Mouse (Mus musculus) CD4-positive, CD25-positive, alpha-beta regulatory T cell, adult 2 months (primary cell): ENCODE results near the gene Tmem117.

Experiments
- DNase-seq: peaks from one replicate; pipeline ENCODE4 v3.0.0-alpha.2; 2012; ENCODE audit warnings: low read depth, low spot score

Gene Tmem117

DNA sequence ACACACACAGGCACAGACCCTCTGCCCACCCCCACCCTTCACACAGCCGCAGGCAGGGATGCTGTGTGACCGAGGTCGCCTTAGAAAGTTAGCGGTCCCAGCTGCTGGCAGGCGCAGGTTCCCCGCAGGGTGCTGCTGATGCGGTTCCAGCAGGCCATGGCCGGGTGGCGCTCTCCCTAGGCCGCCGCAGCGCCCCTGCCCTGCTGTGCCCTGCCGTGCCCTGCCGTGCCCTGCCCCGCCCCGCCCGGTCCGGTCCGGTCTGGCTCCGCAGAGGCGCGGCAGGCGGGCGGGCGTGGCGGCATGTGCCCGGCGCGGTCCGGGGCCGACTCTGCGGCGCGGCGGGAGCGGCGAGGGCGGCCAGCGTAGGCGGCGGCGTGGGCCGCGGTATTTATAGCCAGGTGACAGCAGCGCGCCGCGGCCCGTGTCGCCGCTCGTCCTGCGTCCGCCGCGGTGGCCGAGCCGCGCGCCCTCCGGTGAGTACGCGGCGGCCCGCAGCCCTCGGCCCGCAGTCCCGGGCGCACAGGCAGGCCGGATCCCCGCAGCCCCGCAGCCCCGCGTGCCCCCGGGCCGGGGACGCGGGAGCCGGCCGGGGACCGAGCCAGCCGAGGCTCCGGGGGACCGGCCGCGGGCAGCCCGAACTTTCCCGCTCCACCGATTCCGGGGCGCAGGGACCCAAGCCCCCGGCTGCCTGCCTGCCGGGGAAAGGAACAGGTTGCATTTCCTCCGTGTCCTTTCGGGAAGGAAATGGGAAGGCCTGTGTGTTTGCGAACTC is at the start of gene Tmem117:
Gene Tmem117 (plus strand): TSS at position 403 of the 772 bp plus-strand sequence.
- DNase-seq, result peak; percentile 3

DNA sequence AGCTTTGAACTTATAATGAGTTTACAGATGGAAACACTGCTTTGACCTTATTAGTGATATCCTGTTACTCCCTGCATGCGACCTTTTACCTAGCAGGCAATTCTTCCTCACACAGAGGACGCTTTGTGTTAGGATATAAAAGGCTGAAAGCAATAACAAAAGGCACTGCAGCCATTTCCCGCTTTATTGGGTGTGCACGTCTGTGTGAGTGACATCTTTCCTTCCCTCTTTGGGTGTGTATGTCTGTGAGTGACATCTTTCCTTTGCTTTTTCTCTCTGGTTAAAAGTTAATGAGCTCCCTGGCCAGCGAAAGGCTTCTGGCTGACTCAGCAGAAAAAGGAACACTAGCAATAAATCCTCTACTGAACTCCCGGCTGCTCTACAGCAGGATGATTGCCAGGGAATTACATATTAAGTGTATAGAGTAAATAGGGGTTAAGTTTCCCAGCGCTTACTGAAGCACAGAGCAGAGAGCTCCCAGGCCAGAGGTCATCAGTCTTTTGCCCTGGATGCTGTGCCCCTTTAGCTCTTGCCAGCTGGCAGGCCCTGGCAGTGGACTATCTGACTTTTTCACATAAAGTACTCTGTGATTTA is 46.9 kb upstream of the Tmem117 start:
- DNase-seq, result no peak

DNA sequence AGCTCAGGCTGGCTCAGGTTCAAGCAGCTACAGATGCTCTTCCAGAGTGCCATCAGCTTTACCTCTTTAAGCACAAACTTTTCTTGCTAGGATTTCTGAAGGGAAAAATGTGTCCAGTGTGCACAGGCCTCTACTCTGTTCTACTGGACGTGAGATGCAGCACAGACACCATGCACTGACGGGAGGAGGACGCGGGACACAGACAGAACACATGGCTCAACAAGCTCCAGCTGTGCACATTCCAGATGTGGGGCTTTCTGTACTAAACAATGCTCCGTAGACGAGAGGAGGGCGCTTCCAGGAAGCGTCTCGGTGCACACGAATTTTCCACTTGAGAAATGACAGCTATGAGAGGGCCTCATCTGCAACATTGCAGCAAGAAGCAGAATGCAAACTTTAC is 45.9 kb upstream of the Tmem117 start:
- no peak for DNase-seq

DNA sequence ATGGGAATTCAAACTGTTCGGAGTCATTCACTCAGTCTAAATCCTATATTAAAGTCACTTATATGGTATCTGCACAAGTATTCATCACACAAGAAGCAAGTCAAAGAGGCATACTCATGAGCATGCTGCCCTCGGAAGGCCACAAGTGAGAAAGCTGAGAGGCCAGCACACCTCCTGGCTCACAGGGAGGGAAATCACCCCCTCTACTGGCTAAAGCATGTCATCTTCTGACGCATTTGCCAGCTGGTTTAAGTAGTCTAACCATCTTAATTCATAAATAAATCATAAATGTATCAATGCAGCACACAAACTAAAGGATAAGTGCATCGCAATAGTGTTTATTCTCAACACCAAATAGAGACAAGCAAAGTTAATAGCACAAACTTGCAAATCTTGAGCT is 44.3 kb upstream of the Tmem117 start:
- DNase-seq, result peak; percentile 33

DNA sequence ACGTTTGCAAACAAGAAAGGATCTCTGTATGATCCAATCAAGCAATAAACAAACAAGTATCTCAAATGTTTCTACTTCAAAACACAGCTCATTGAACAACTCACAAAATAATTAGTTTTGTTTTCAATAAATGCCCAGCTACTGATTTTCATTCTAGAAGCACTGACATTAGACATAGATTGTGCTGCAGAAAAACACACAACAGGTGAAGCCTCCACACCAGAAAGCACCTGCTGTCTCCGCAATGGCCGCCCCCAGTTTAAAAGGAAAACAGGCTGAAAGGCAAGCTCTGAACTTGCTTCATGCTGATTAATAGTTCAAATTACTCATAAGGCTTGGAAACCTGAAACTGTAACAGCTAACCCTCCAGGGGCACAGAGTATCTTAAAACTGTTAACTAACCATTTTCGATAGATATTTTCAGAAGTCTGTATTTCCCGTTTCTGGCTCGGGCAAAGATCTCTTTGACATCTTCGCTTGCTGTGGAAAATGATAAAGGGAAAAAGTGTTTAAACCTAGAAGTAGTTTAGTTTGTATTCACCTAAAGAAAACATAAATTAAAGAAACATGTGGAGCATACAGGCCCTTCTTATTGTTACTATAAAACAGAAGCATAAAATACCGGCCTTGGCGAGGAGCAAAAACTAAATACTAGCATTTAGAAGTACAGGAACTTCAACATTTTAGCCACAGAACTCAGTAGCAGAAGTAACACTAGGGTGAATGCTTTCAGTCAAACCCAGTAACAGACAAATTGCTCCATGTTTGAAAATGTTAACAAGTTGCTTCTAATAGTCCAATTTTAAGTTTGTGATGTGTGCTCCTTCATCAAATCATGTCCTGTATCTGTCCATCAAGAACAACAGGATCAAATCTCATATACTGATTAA is 41.0 kb upstream of the Tmem117 start:
- DNase-seq, result no peak

DNA sequence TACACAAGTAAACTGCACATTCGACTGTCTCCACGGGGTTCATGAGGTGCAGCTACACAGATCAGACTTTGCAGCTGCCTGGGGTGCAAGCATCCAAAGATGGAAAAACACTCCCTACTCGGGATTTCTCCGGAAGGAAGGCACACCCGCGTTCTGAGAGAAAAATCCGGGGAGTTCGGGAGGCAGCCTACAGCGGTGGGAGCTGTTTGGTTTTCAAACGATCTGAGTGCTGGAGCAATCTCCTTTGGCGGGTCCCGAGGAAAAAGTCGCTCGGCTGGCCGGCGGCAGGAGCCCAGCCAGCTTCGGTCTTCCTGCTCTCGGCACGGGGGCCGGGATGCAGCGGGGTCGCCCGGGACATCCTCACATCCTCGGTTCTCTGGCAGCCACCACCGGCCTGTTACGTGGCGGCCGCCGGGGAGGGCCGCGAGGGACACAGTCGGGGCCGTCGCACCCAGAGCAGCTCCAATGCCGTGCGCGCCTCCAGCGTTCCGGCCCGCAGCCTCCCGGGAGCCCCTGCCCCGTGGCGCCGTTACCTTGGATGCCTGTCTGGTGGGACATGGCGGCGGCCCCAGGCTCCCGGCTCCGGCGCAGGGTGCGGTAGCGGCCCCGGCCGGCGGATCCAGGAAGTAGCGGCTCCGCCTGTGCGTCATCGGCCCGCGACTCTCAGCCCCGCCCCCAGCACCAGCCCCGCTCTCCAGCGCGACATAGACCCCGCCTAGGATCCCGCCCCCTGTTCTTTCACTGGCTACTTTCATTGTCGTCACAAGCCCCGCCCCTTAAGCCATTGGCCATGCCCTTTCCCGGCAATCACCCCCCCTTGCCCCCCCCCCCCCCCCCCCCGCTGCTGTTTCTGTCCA is 39.6 kb upstream of the Tmem117 start, which contains the start of gene Twf1:
Gene Twf1 (minus strand): TSS at position 671 of the 857 bp plus-strand sequence.
- DNase-seq, result peak; percentile 99

DNA sequence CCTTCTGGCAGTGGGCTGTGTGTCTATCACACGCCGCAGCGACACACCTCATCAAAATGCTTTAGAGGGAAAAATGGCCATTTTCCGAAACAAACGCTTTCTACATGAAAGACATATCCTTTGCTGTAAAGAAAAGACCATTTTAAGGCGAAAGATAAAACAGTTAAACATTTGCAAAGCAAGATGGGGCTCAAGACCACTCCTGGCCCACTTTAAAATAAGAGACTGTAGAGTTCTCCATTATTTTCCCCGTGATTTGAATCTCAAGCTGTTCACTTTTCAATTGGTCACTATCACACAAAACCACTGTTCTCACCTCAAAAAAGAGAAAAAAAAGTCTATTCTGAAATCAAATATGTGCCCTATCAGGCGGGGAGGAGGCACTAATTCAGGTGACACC is 38.9 kb upstream of the Tmem117 start:
- DNase-seq, result no peak

DNA sequence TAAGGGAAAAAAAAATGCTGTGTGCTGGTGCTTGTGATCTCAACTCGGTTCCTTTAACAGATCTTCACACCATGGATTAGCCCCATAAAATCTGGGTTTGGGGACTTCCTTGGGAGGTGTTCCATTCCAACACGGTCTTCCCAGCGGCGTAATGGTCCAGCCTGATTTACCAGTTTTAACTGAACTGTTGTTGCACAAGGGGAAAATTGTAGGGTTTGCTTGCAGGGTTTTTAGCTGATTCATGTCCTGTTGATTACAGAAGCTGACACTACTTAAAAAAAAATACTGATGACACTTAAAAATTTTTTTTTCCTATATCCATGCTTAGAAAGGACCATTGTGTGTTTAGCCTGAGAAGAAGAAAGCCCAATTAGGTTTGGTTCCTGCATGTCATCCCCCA is 37.7 kb upstream of the Tmem117 start:
- no peak for DNase-seq

DNA sequence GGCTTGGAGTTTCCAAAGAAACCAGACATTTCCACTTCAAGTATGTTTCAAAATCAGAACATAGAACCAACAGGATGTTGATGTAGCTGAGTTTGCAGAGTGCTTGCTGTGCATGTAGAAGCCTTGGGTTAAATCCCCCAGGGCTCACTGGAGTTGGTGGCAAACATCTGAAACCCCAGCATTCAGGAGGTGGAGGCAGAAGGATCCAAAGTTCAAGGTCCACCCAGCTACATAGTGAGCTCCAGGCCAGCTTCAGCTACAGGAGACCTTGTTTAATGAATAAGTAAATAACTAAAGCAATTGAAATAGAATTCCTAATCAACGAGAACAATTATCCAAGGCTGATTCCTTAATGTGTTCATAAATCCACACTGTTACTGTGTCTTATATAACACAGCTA is 35.4 kb upstream of the Tmem117 start:
- no peak for DNase-seq

DNA sequence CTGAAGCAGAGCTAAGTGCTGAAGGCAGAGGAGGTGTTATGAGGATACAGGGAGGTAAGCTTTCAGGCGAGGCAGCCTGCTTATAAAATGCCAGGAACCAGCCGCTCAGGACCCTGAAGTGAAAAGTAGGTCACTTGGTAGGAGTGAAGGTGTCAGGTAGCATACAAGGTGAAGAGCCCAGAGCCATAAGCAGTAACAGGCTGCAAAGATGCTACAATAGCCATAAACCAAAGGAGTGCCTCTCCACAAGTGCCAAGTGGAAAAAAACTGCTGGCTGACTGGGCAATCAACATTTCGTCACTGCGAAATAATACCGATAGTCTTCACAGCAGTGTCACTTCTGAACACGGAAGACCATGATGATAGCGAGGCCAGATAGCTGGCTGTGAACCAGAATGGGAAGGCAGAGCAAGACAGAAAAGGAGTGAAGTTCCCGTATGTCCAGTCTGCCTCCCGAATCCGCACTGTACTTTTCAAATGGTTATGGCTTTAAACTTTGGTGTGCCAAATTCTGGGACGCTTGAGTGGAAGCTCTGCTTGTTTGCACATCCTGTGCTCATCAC is 28.8 kb upstream of the Tmem117 start:
- no peak for DNase-seq

DNA sequence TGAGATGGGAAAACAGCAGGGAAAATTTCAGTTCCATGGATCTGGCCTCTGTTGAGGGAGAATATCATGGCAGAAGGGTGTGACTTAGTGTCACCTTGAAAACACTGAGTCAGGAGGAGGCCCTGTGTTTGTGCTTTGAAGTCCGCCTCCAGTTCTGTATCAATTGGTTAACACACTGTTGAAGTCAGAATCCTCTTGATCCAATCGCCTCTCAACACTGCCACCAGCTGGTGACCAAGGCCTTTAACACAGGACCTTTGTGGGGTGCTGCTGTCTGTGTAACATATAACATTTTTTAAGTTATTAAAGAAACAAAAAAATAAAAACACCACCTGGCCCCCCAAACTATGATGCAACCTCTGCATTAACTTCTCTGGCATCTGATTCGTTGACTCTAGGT is 27.7 kb upstream of the Tmem117 start:
- DNase-seq, result peak; percentile 82

DNA sequence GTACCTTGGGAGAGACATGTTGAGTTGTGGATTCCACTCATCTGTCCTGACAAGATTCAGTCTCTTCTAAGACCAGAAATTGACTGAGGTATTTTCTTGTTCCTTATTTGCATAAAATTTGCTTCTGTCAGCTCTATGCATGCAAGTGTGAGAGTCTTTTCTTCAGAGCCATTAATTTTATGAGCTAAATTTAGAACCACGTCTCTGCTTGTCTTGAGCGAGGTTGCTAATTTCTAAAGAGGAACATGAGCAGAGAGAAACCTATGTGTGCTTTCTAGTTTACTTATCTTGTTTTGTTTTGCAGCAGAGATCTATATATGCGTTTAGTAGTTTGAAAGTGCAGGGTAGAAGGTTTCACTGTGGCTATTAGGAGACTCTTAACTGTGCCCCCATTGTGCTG is 26.6 kb upstream of the Tmem117 start:
- DNase-seq, result no peak

DNA sequence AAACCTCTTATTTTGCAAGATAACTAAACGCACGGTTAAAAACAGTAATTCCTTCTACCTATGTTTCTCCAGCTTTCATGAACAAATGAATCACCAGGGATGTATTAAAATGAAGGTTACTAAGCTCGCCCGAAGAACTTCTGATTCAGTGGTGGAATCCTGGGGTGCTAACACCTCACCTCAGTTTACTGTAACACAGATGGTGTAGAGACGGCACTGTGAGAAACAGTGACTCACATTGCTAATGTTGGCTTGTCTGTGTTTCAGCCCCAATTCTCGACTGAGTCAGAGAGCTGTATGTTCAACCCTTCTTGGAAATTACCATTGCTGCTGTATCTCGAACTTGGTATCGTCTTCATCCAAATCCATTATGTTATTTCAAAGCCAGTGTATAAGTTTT is 21.3 kb upstream of the Tmem117 start:
- no peak for DNase-seq

DNA sequence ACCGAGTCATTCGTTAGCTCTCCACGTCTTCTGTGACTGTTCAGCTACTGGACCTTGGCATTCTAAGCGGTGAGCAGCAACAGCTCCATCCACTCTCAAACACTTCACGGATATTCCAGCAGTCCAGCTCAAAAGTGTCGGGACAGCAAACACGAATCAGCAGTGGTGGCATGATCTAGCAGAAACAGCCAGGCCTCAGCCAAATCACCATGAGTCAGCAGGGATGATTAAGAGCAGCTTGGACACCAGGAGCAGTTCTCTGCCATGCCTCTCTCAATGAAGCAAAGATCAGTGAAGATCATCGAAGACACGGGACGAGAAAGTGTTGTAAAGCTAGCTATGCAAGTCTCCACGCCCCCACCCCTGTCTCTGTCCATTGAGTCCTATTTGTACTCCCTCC is 13.0 kb upstream of the Tmem117 start:
- DNase-seq, result no peak

DNA sequence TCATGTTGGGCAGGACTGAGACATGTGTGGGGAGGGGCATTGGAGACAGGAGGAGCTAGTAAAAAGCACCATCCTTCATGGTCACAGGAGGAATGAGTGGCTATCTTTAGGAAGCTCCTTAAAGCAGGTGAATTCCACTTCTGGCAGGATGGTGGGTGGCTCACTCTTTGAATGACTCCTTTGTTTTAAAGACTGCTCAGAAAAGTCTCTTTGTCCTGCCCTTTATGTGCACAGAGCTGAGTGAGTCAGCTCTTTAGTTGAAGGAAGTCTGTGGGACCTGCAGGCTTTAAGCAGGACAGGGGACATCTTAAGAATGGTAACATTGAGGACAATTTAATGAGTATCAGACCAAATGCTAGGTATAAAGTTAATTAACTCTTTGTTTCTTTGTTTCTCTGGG is 8.1 kb upstream of the Tmem117 start:
- DNase-seq, result no peak

DNA sequence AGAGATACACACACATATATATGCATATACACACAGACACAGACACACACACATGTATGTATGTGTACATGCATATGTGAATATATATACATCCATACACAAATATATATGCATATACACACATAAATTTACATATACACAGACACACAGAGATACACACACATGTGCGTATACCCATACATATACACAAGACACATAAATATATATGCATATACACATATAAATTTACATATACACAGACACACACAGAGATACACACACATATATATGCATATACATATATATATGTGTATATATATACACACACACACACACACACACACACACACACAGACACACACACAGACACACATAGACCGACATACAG is 586 bp upstream of the Tmem117 start:
- no peak for DNase-seq

DNA sequence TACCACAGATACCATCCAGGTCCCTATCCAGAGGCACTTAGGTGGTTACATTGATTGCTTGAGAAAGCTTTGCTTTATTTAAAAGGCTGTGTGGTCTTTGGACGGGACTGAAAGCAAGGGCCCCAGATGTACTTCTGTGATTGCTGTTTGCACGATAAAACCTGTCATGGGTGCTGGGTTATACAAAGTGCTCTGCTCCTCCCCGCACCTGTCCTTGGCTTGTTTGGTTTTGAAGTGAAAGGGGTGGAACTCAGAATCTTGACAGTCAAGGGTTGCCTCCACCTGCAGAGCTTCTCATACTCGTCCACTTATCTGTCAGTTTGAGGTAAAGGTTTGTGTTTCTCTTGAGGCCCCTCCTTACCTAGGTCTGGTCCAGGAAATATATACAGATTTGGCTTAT is 1.5 kb downstream of the Tmem117 start:
- DNase-seq, result no peak

DNA sequence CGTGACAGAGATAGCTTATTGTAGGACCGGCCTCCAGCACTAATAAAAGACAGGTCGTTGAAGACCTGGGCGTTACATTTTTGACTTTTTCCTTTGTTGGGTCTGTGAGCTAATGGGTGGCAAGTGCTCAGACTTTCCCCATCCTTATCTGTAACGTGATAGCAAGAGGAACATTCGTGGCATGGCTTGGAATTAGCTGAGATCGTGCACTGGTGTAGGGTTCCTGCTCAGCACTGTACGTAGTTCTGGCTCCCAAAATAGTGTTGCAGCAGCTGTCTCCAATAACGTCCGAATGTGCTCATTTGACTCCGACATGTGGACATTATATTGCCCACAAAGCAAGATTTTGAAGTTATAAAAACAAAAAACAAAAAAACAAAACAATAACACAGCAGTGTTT is 5.5 kb downstream of the Tmem117 start:
- DNase-seq, result no peak

DNA sequence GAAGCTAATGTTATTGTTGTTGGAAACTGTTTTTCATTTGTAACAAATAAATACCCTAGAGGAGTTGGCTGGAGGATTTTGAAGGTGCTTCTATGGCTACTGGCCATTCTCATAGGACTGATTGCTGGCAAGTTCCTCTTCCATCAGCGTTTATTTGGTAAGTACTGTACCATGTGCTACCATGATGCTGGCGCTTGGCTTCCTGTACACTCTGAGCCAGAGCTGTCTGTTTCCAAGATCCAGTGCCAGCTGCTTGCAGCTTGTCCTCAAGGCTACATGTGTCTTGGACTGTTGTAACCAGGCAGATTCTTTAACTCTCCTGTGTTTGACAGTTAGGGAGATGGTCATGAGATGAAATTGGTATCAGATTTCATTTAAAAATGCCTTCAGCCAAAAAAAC is 9.2 kb downstream of the Tmem117 start:
- no peak for DNase-seq

DNA sequence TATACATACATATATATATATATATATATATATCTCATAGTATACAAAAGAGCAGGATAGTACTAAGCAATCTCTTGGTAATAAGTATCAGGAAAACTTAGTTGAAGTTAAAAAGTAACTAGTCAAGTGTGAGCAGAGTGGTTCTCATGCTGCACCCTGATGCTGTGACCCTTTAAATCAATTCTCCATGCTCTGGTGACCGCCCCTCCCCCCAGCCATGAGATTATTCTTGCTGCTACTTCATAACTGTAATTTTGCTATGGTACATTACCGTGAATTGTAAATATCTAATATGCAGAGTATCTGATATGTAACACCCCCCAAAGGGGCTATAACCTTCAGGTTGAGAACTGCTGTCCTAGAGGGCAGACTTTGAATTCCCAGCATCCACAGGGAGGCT is 10.1 kb downstream of the Tmem117 start:
- DNase-seq, result no peak

DNA sequence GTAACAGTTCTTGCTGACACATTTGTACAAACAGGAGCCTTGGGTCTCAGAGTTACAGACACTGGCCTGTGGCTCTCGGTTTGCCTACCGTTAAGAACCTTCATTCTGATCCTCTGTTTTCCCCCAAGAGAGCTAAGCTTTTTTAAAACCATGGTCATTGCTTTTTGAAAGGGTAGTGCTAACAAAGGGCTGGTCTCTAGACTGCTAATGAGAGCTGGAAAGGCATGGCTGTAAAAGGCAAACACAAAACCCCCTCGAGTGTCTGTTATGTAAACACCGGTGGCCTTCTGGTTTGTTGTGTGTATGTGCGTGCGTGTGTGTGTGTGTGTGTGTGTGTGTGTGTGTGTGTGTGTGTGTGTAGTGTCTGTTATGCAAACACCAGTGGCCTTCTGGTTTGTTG is 17.0 kb downstream of the Tmem117 start:
- no peak for DNase-seq
